Mouse (Mus musculus): ENCODE measurements around the gene Nat14. TPM values are rescaled to one million over a fixed set of nuclear protein-coding genes. Genes with fewer than 3 reads are reported as not detected.

Nat14 gene
- total RNA-seq, 2 experiments from 2014 or later: 9.8 to 11.6 TPM

DNA sequence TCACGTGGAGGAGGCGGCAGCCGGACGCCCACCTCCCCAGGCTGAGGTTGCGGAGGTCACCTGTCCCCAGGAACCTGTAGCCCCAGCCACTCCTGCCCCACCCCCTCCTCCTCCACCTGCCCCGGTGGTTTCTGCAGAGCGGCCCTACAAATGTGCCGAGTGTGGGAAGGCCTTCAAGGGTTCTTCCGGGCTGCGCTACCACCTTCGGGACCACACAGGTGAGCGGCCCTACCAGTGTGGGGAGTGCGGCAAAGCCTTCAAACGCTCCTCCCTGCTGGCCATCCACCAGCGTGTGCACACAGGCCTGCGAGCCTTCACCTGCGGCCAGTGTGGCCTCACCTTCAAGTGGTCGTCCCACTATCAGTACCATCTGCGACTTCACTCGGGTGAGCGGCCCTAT lies 1.9 kb upstream of the Nat14 start:
- no peak for DNase-seq (ENCODE audit: low spot score in 2 of 2)

DNA sequence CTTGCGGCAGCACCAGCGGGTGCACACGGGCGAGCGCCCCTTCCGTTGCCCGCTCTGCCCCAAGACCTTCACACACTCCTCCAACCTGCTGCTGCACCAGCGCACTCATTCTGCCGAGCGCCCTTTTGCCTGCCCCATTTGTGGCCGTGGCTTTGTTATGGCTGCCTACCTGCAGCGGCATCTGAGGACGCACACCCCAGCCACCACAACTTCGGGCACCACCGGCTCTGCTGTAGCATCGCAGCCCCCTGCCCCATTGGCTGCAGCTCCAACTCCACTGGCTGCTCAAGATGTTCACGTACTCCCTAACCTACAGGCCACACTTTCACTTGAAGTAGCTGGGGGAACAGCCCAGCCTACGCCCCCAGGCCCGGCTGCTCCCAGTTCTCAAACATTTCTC lies 1.3 kb upstream of the Nat14 start:
- no peak for DNase-seq (ENCODE audit: low spot score in 2 of 2)

DNA sequence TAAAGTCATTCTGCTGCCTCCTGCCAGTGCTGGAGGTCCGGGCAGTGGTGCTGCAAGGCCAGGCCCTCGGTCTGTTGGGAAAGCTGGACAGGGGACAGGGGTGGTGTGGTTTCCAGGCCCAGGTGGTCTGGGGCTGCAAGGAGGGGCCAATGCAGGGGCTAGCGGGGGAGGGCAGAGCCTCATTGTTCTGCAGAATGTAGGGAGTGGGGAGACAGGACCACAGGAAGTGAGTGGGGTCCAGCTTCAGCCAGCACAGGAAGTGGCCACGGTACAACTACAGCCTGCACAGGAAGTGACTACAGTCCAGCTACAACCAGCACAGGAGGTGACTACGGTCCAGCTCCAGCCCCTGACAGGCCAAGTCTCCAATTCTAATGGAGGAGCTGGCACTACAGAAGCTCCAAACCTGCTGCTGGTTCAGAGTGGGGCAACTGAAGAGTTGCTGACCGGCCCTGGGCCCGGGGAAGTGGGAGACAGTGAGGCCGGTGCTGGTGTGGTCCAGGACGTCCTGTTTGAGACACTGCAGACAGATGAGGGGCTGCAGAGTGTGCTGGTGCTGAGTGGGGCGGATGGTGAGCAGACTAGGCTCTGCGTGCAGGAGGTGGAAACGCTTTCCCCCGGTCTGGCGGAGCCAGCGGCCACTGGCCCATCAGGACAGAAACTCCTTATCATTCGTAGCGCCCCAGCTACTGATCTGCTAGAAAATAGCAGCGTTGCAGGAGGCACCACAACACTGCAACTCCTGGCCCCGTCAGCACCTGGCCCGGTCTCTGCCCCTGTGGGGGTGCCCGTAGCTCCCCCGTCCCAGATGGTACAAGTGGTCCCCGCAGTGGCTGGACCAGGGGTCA lies 628 bp upstream of the Nat14 start:
- no peak for DNase-seq (ENCODE audit: low spot score in 2 of 2)

DNA sequence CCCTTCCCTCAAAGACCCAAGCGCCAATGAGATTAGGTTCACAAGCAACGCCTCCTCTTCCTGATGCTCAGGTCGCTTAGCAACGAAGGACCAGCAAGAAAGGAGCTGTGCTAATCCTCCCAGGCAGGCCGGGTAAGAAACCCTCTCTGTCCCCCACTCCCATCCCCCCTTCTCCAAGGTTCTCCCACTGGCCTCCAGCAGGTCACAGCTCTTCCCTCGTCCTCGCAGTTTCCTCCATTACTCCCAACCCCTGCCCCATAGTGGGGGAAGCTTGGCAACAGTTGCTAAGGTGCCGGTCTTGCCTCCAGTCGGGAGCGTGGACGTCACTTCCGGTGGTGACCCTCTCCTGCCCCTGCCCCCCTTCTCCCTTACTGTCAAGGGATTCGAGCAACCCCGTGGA lies 680 bp downstream of the Nat14 start:
- DNase-seq (ENCODE audit: low spot score in 2 of 2): peak; percentile 53 to 59

DNA sequence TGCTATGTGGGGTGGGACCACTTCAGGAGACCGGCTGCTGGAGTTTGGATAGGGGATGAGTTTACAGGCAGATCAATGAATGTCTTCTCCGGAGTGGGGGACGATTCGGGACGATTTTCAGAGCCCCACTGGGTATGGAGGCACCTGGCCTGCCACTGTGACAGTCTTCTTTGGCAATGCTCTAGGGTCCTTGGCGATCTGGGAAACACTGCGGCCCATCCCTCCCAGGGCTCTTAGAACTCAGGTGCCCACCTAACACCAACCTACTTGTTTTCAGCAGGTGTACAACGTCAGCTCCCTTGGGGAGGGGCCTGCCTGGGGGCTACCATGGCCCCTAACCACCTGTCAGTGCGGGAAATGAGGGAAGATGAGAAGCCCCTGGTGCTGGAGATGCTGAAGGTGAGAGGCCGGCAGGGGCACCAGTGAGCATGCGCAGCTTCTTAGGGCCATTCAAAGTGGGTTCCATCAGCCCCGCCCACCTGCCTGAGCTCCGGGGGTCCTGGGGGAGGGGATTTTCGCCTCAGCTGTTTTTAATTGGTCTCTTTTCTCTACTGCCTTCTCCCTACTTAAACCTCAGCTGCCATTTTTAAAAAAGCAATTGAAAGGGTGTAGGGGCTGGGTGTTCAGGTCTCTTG lies 1.2 kb downstream of the Nat14 start:
- DNase-seq (ENCODE audit: low spot score in 2 of 2): no peak

DNA sequence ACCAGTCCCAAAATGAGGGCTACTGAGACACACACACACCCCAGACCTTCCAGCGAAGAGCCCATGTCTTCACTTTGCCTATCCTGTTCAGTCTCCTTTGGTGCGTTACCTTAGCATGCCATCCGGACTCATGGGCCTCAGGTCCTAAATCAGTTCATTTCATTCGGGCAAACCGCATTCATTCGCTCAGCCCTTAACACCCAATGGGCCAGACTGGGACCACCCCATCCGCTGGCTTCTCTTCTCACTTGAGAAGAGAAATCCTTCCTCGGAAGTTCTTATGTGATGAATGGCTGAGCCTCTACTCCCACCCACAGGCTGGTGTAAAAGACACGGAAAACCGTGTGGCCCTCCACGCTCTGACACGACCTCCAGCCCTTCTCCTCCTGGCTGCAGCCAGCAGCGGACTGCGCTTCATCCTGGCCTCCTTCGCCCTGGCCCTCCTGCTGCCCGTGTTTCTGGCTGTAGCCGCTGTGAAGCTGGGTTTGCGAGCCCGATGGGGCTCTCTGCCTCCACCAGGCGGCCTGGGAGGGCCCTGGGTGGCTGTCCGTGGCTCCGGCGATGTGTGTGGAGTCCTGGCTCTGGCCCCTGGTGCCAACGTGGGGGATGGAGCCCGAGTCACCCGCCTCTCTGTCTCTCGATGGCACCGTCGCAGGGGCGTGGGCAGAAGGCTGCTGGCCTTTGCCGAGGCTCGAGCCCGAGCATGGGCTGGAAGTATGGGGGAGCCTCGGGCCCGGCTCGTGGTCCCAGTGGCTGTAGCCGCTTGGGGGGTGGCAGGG lies 1.9 kb downstream of the Nat14 start:
- DNase-seq (ENCODE audit: low spot score in 2 of 2): peak; percentile 46 to 48

DNA sequence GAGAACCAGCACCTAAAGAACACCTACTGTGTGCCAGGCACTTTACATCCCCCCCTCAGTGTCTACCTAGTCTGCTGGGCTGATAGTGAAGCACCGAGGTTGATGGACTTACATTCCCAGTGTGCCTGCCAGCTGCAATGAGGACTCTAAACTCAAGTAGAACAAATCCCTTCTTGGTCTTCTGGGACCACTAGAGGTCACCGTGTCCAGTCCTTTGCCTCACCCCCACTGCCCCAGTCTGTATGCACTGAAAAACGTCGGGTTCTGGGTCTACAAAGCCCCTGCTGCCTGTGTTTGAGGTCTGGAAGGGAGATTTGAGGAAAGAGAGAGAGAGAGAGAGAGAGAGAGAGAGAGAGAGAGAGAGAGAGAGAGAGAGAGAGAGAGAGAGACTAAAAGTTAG lies 2.7 kb downstream of the Nat14 start:
- no peak for DNase-seq (ENCODE audit: low spot score in 2 of 2)

DNA sequence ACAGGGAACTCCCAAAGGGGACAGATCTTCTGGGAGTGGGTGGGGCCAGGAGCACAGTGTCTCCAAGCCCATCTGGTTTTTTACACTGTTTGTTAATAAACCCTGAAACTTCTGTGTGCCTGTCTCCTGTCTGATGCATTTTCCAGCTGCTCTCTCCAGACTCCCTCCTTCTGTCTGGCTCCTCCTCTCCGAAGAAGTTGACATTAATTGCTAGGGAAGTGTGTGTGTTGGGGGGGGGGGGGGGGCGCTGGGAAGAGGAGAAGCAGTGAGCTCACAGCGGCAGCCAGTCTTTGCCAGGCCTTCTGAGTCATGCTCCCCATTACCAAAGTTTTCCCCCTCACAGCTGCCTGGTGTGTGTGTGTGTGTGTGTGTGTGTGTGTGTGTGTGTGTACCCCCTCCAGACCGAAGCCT lies 3.1 kb downstream of the Nat14 start:
- DNase-seq (ENCODE audit: low spot score in 2 of 2): no peak

DNA sequence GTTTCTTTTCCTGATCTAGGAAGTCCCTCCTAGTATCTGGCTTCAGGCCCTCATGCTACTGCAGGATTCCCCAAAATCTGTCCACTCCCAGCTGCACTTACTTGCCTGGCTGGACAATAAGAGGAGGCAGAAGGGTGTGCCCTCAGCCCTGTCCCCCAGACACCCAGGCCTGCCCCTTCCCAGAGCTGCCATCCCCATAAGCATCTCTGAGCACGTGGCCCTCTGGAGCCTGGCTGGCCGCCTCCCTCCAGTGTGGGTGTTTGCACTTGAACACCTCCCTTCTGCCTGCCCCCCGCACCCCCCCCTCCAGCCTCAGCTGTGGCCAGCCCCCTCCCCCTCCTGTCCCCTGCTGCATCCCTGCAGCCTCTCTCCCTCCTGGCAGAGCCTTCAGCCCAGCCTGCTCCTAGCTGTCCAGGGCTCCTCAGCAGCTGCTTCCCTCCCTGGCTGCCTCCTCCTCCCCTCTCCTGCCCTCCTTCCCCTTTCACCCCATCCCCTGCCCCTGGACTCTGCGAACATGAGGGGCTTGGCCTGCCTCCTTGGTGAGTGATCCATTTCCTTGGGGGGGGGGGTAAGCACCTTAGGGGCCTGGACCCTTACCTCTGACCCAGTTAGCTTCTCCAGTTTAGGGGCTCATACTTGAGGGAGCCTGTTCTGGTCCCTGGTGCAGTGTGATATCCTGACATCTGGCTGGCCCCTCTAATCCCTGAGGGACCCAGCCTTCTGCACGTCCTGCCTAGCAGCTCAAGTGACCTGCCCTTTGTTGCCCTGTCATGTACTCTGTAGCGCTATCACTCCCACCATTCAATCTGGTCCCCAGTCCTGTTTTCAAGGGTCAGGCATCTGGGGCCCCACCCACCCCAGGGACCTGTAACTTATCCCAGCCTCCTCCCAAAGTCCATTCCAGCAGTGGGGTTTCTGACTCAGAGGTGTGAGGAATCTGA lies 3.9 kb downstream of the Nat14 start, which contains the start of gene Ssc5d:
TSS of gene Ssc5d (plus strand) at position 345 of the 941 bp plus-strand sequence.
- no peak for DNase-seq (ENCODE audit: low spot score in 2 of 2)

DNA sequence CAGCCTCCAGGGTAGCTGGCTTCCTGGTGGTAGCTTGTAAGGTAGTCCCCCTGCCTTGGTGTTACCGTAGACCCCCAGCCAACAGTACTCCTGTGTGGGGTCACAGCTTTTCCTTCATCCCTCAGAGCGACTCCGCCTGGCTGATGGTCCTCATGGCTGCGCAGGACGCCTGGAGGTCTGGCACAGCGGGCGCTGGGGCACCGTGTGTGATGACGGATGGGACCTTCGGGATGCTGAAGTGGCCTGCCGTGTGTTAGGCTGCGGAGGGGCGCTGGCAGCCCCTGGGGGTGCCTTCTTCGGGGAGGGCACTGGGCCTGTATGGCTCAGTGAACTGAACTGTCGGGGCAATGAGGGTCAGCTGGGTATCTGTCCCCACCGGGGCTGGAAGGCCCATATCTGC lies 5.0 kb downstream of the Nat14 start:
- no peak for DNase-seq (ENCODE audit: low spot score in 2 of 2)

DNA sequence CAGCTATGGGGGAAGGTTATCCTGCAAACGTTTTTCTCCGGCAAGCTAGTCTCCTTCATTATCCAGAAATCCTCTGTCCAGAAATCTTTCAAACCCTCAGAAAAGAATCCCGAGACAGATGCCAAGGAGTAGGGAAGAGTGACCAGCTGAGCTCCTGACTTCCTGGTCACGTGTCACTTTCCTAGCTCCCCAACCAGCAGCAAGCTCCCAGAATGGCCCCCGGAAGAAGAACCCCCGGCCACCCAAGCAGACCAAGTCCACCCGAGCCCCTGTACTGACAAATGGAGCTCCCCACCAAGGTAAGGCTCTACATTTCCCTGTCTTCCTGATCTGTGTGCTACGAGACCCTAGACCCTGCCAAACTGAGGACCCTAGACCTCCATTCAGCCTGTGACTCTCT lies 5.9 kb downstream of the Nat14 start:
- DNase-seq (ENCODE audit: low spot score in 2 of 2): no peak

DNA sequence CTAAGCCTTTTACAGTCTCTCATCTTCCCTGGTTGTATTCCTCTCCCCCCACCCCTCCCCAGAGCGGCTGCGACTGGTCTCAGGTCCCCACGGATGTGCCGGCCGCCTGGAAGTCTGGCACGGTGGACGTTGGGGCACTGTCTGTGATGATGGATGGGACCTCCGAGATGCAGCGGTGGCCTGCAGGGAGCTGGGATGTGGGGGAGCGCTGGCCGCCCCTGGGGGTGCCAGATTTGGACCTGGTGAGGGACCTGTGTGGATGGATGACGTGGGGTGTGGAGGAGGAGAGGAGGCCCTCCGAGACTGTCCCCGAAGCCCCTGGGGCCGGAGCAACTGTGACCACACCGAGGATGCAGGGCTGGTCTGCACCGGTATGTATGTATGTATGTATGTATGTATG lies 6.5 kb downstream of the Nat14 start:
- DNase-seq (ENCODE audit: low spot score in 2 of 2): no peak

DNA sequence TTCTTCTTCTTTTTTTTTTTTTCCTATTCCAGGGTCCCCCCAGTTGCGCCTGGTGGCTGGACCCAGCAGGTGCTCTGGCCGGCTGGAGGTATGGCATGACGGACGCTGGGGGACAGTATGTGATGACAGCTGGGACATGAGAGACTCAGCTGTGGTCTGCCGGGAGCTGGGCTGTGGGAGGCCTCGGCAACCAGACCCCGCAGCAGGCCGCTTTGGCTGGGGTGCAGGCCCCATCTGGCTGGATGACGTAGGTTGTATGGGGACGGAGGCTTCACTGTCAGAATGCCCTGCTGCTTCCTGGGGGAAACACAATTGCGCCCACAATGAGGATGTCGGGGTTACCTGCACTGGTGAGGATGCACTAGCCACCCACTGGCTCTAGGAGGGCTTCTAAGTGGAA lies 11.3 kb downstream of the Nat14 start:
- DNase-seq (ENCODE audit: low spot score in 2 of 2): no peak

DNA sequence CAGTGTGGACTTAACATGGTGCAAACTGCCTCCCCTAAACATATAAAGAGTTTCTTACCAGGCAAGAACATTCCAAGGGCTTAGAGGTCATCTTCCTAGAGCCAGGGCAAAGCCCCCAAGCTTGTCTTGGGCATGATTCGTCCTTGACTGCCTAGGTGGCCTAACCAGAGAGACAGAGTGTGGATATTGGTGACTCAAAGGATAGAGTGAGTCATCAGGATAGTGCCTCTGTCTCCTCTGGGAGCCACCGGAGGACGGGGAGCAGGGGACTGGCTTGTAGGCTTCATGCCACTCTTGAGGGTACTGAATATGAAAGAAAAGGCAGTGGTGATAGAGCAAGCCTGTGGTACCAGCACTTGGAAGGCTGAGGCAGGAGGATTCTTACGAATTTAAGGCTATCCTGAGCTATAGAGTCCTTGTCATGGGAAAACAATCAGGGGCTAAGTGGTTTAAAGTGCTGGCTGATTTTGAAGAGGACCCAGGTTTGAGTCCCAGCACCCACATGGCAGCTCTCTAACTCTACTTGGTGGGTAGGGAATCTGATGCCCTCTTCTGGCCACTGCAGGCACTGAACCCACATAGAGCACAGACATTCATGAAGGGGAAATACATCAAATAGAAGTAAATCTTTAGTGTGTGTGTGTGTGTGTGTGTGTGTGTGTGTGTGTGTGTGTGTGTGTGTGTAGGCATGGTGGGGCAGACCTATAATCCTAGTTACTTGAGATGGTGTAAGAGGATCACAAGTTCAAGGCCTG lies 12.5 kb downstream of the Nat14 start:
- no peak for DNase-seq (ENCODE audit: low spot score in 2 of 2)

DNA sequence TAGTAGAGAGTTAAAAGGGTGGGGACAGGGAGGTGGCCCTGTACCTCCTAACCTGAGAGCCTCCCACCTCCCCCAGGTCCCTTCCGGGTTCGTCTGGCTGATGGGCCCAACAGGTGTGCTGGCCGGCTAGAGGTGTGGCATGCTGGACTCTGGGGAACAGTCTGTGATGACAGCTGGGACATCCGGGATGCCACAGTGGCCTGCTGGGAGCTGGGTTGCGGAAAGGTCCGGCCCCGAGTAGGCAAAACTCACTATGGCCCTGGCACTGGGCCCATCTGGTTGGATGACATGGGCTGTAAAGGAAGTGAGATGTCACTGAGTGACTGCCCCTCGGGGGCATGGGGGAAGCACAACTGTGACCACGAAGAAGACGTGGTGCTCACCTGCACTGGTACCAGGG lies 15.0 kb downstream of the Nat14 start:
- no peak for DNase-seq (ENCODE audit: low spot score in 2 of 2)

DNA sequence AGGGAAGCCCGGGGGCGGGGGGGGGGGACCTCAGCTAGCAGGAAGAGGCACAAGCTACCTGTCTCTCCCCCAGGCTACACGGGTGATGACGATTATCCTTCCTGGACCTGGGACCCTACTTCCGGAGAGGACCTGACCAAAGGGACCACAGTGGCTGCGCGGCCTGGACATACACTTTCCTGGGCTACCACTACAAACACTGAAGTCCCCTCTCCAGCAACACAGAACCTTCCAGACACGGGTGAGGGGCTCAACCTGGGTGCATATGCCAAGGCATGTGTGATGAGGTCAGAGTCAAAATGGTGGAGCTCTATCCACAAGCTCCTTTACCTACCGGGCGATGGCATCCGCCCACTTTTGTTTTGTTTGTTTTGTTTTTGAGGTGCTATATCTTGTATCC lies 15.6 kb downstream of the Nat14 start:
- no peak for DNase-seq (ENCODE audit: low spot score in 2 of 2)

DNA sequence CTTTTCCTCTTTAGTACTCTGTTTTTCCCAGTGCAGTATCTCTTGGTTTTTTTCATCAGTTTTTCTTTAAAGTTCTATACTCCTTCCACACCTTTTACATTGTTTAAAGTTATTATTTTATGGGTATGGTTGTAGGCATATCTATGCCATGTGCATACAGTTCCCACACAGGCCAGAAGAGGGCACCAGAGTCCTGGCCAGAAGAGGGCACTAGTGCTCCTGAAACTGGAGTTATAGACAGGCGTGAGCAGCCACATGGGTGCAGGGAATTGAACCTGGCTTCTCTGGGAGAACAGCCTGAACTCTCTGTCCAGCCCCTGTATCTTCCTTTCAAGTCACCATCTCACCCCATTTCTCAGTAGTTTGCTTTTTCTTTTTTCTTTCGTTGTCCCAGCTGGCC lies 16.6 kb downstream of the Nat14 start:
- peak; percentile 77 to 78 for DNase-seq (ENCODE audit: low spot score in 2 of 2)

DNA sequence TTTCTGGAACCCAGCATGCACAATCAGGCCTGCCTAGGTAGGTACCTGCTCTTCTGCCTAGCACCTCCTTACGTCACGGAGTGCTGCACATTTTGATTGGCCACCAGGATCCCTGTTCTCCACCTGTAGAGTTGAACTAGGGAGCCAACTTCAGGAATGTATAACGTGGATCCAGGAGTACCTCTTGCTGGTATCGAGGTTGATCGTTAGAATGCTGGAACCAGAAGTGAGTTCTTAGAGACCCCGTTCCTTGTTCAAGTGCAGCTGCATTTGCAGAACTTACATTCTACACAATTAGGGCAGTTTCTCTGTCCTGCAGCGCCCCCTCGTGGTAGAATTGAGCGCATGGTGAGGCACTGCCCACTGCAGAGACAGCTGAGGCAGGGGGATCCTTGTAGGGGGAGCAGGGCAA lies 18.2 kb downstream of the Nat14 start:
- DNase-seq (ENCODE audit: low spot score in 2 of 2): peak; percentile 86 to 87

DNA sequence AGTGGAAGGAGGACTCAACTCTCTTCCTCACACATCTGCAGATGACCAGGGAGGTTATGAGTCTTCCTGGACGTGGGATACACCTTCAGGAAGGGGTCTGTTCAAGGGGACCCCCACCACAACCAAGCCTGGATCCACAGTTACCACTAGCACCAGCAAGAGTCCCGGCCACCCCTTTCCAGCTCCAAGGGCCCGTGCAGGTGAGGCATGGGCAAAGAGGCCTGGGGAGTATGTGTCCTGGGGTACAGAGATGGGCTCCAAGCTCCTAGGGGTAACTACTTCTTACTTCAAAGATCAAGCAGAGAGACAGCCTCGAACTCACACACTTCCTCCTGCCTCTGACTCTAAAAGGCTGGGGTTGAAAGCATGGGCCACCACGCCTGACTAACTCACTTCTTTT lies 20.8 kb downstream of the Nat14 start:
- no peak for DNase-seq (ENCODE audit: low spot score in 2 of 2)

DNA sequence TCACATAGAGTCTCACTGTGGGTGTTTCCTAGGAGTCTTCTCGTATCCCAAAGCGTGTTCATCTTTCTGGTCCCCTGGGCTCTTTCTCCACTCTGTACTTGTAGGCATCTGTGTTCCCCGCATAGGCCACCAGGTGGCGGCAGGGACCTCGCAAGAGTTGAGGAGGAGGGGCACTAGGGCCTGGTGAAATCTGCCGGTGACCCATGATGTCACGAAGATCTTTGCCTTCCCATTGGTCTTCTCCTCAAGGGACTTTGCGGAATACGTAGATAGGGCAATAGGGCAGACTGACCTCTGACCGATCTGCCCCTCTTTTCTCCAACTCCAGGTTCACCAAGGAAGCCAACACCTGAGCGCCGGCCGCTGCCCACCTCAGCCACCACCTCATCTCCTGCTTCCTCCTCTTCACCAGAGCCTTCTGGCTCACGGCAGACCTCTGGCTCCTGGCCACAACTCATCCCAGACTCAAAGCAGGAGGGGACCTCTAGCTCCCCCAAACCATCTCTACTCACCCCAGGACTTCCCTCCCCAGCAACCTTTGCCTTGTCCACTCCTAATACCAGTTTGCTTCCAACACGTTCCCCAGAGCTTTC lies 21.5 kb downstream of the Nat14 start:
- DNase-seq (ENCODE audit: low spot score in 2 of 2): peak; percentile 95 to 96
